Mouse (Mus musculus) adipose tissue, adult 10 weeks (tissue): ENCODE data around the gene Ly6g6d. TPM values are rescaled to one million over a fixed set of nuclear protein-coding genes. Genes with fewer than 3 reads are reported as not detected.

Source experiments
- polyA plus RNA-seq: library from polyadenylated mRNA; stranded (reverse); fragments of 350-450 nt; fragmentation: Illumina TruSeq; extraction: RNeasy Lipid Tissue Mini Kit (QIAGEN cat#74804); gene quantifications from one replicate; pipeline ENCODE4 v1.2.3, GENCODE M21; 2014; ENCODE audit warnings: low read depth, low replicate concordance

Gene Ly6g6d
- 14.6 TPM for polyA plus RNA-seq

DNA sequence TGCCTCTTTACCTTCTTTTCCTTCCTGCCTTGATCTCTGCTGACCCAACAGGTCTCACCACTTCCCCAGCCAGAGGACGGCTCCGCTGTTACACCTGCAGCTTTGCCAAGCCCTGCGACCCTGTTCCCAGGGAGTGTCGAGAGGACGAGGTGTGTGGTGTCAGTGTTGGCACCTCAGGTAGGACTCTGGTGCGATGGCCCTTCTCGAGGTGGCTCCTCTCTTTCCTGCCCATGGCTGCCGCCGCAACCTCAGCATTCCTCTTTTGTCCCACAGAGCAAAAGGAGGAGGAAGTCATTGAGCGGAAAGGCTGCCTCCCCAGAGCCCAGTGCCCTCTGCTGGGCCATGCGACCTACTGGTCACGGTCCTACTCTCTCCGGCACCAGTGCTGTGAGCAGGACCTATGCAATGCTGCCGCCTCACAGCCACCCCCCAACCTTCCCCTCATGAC lies at the start of gene Ly6g6d:
Gene Ly6g6d, minus strand, starts transcription at position 280 of the 448 bp plus-strand sequence.

DNA sequence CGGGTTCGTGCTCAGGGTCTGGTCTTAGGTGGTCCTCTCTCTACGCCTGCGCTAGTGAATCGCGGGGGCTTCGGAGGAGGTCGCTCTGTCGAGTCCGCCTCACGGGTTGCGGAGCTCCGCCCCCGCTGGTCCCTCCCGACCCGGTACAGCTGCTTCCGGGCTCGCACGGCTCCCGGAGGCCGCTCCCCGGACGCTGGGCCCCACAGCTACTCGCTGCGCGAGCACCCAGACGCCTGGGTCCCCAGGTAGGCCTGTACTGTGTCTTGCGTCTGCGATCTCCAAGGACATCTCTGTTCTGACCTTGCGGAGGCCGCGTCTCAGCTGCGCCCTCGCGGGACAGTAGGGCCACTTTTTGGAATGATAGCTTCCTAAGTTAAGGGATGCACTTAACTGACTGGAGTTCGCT lies 48.3 kb upstream of the Ly6g6d start, which contains the start of gene D17H6S53E:
Gene D17H6S53E, plus strand, starts transcription at position 168 of the 406 bp plus-strand sequence.

DNA sequence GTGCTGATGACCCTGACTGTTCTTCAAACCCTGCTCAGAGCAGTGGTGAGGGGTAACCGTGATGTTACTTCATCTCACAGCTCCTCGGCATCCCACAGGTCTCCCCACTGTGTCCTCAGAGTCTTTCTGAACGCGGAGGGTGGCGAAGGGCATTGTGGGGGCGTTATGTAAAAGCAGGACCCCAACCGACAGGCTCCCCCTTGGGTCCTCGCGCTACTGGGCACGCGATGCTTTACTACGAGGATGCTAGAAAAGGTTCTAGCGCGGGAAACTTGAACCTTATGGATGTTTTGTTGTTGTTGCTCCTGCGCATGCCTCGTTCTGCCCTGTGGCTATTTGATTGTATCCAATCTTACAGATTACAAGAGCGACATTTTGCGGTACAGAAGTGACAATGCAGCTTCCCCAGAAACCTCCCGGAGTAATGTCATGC lies 44.0 kb upstream of the Ly6g6d start, which contains the start of gene Csnk2b:
Gene Csnk2b, minus strand, starts transcription at position 183 of the 433 bp plus-strand sequence.

DNA sequence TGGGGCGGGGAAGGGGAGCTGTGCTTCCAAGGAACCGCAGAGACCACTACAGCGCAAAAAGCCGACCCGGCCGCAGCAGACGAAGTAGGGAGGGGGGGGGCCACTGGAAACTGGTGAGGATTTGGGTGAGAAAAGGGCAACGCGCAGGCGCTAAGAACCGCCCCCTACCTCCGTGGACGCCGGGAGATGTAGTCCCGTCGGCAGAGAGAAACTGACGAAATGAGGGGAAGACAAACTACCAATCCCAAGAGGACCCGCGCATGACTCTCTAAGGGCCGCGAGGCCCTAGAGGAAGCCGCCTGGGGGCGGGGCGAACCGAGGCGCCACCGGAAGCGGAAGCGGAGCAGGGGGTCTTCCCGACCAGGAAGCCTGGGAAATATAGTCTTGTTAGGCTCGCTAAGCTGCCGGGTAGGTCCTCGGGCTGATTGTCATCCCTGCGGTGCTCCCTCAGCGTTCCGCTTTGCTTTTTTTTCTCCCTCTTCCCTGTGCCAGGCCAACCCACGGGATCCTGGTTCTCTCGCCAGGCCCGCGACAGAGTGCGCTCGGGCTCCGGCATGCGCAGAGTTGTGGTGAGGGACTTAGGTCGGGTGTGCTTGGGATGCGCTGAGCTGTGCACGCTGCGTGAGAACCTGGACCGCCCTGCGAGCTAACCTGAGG lies 43.4 kb upstream of the Ly6g6d start, which contains the start of gene Gpank1:
Gene Gpank1, plus strand, starts transcription at position 313 of the 657 bp plus-strand sequence.

DNA sequence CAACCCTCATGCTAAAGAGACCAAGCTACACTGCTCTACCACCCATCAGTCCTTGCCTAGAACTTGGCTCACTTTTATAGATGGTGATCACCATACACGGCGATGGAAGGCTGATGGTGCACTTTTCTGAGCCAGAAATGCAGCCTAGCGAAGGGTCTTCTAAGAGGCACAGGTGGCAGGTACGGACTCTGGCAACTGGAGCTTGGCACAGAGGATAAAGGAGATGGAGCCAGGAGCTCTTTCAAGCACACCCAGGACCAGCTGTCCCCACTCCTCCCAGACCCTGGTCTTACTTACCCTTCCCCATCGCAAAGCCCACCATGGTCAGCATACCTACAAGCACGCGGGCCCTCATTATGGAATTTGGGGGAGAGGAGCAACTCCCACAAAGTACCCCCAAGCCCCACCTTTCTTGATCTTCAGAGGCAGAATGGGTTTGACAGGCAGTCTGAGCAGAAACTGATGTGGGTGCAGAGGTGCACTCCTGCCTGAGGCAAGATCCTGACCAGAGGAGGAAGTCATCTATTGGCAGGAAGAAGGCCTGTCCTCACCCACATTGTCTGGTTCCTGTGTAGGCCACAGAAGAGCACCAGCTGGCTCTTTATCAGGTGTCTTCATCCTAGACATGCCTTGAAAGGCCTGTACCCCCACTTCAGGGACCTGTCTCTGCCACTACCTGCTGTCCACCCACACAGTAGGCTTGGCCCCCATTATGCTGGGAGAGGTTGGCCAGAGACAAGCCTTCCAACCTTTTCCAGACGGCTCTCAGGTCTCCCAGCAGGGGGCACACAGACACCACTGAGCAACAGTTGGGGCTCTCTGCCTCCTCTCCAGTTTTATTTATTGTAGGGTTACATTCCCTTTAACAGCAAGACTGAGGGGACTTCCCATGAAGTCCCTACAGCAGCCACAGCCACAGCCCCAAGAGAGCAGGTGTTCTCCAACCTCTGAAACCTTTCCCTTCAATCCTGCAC lies 37.5 kb upstream of the Ly6g6d start, which contains the start of gene Ly6g5b:
Gene Ly6g5b, minus strand, starts transcription at position 383 of the 974 bp plus-strand sequence.

DNA sequence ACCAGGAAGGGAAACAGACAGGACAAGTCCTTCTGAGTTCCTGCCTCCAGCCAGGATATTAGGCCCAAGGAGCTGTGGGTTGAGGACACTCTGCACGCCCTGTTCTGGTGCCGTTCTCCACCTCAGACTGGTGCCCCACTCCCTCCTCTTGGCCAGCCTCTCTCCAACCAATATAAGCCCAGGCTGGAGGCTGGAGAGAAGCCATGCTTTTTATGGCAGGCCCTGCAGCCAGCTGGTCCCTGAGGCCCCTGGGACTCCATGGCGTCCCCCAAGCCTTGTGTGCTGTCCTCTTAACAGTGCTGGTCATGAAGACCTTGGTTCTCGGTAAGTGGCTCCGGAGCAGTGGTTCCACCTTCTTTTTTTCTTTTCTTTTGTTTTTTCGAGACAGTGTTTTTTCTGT lies 30.2 kb upstream of the Ly6g6d start, which contains the start of gene Ly6g5c:
Gene Ly6g5c, plus strand, starts transcription at position 183 of the 400 bp plus-strand sequence.

DNA sequence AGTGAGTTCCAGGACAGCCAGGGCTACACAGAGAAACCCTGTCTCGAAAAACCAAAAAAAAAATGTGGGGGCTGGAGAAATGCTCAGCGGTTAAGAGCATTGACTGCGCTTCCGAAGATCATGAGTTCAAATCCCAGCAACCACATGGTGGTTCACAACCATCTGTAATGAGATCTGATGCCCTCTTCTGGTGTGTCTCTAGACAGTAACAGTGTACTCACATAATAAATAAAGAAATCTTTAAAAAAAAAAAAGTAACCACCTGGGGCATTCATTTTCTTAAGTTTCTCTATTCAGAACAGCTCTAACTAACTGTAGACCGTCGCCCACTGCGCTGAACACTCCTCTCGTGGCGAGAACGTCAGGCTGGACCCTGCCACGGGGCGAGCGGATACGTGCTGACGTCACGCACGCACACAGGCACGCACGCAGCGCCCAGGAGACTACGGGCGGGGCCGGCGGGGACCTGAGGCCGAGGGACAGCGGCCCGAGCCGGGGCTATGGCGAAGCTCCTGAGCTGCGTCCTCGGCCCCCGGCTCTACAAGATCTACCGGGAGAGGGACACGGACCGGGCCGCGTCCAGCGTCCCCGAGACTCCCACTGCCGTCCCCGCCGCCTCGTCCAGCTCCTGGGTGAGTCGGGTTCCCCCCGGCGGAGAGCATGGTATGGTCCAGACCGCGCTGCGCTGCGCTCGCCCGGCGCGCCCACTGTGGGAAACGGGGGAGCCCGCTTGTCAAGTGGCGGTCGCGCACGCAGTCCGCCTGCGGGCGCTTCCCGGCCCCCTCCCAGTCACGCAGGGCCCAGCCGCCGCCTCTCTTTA lies 11.2 kb upstream of the Ly6g6d start, which contains the start of gene Abhd16a:
Gene Abhd16a, plus strand, starts transcription at position 439 of the 820 bp plus-strand sequence.

DNA sequence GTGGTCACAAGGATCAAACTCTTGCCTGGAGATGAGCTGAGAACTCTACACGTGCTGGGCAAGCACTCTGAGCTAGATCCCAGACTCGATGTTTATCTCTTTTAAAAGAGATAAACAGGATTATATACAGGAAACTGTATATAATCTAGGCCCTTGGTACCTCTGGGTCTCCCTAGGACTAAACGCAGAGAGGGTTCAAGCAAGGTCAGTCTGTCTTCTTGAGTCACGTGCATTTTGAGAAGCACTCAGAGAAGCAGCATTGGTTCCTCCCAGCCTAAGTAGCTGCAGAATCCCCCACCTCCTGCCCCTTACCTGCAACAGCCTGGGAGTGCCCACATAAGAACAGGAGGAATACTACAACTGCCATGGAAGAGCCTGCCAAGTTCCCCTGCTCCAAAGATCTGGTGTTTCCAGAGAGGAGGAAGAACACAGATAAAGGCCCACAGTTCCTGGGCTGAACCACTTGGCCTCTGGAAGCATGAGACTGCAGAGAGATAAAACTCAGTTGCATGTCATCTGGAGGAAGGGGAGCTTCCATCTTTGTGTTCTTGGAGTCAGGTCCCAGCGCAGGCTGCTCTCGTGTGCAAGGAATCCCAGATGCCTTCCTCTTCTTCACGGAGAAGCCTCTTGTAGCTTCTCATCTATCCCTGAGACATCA lies 7.5 kb upstream of the Ly6g6d start, which contains the start of gene Ly6g6f:
Gene Ly6g6f, minus strand, starts transcription at position 403 of the 658 bp plus-strand sequence.

DNA sequence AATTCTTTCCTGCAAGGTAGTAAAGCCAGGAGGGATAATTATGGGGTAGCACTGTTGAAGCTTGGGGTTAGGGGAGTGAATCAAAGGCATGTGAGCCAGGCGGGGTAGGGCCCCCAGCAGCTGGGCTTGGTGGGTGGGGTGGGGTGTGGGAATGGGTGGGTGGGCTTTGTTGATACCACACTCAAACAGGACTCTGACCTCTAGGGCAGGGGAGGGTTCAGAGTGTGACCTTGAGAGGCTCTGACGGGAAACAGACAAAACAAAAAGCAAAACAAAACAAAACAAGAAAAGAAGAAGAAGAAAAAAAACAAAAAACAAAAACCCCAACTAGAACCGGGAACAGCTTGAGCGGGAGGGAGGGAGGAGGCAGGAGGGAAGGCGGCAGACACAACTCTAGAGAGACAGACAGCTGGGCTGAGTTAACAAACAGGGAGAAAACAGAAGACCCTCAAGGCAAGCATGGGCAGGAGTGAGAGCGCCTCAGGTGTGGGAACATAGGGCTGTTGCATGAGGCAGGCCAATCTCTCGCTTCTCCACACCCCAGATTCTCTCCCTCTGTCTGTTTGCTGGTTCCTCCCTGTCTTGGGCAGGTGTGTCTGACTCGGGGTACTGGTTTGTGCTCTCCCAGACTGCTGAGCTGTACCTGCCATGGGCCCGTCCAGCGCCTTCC lies 1.2 kb downstream of the Ly6g6d start, which contains the start of gene Ly6g6e:
Gene Ly6g6e, plus strand, starts transcription at position 396 of the 670 bp plus-strand sequence.

DNA sequence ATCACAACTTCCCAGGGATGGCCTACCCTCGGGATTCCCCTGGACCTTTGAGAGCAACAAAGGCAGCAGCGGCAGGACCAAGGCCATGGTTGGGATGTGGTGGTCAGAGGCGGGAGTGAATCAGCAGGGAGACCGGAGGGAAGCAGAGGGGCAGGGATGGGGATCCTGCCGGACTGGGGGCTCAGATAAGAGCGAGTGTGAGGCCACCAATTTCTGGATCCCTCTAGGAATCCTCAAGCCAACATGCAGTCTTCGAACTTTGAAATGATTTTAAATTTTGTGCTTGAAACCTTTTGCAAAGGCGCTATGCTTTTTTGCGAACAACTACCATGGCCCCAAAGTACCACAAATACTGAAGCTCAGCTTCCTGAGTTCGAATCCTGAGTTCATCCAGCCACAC lies 11.8 kb downstream of the Ly6g6d start, which contains the start of gene Mpig6b:
Gene Mpig6b, minus strand, starts transcription at position 101 of the 400 bp plus-strand sequence.

DNA sequence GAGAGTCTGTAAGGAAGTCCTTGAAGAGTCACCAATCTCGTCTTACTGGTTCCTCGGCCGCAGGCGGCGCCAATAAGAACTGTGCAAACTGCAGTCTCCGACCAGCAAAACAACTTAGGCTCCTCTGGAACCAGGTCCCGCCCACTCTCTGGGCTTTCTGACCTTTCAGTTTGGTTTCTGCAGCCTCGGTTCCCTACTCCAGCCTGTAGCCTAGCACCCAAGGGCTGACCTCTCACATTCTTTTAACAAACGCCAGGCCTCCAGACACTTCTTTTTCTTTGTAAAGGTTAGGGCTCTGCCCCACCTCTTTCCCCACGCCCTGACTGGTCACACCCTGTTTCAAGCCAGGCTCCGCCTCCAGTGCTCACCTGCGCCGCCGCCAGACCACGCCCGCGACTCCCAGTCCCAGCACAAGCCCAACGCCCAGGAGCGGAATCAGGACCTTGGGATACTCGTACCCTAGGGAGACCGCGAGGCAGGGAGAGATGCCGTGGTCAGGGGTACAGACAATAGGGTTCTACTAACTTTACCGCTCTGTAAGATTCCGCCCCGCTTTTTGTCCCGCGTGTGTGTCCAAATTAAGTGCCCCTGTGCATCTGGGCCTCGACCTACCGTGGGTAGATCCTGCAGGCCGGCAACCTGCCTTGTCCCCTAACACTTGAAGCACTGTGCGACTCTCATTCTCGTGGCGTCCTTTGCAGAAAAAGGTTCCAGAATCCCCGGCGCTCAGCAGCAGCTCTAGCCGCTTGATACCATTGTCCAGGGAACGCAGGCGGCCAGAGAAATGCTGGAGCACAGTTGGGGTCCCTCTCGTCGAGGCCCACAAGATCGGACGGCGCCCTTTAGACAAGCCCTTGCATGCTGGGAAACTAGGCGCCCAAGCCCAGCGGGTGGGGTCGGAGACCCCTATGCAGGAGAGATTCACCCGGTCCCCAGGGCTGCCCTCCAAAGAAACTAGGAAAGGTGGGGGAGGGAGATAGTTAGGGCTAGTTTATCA lies 12.6 kb downstream of the Ly6g6d start, which contains the start of gene Ly6g6c:
Gene Ly6g6c, plus strand, starts transcription at position 438 of the 997 bp plus-strand sequence.

DNA sequence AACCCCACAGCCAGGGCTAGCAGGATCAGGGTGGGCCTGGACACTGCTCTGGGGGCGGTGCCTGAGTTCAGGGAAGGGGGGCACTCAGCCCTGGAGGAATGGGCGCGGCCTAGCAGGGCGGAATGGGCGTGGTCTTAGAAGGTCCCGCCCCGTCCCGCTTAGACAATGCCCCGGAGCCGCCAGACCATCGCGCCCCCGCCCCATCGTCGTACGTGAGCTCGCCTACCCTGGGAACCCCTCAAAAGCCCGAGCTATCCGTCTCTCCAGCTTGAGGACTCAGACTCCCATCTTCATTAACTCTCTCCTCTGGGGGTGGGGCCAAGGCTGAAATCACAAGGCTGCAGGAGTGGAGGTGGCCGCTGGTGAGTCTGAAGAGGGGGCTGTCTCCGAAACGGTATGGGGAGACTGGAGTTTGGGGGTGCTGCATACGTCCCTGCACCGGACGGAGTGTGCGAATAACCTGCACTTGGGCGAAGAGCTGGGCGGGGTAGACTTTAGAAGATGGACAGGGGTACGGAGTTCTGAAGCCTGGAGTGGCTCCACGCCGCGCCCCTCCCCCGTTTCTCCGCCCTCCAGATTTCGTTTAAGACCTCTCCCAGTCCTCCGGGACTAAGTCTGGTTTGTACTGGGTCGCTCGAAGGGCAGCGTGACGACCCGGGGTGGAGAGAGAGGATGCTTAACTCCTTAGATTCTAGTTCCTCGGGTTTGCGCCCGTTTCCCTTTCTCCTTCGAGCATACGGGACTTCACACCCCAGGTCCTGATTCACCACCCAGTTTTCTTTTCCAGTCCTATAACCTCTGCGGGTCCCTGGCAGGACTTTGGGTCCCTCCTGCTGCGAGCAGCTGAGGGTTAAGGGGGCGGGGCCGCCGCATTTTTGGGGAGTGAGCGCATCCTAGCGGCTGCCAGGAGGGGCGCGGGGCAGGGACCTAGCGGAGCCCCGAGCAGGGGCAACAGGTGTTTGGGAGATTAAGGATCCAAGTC lies 18.7 kb downstream of the Ly6g6d start, which contains the start of gene Ddah2:
Gene Ddah2, plus strand, starts transcription at position 125 of the 982 bp plus-strand sequence.

DNA sequence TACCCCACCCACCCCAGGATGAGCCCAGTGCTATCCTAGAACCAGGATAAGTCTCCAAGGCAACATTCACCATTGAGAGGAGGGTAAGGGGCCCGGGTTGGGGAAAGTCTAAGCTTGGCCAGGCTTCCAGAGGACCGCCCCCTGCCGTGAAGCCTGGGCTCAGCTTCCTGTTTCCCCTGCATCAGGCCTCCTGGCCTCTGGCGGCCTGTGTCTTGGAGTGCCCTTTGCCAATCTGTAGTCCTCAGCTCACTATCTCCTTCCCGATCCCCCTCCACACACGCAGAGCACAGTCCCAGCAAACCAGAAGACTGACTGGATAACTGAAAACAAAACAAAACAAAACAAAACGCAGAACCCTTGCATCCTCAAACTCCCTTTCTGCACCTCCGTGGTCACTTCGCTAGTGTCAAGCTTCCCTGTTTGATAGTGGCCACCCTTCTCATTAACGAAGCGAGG lies 28.3 kb downstream of the Ly6g6d start, which contains the start of gene Clic1:
Gene Clic1, plus strand, starts transcription at position 406 of the 456 bp plus-strand sequence.

DNA sequence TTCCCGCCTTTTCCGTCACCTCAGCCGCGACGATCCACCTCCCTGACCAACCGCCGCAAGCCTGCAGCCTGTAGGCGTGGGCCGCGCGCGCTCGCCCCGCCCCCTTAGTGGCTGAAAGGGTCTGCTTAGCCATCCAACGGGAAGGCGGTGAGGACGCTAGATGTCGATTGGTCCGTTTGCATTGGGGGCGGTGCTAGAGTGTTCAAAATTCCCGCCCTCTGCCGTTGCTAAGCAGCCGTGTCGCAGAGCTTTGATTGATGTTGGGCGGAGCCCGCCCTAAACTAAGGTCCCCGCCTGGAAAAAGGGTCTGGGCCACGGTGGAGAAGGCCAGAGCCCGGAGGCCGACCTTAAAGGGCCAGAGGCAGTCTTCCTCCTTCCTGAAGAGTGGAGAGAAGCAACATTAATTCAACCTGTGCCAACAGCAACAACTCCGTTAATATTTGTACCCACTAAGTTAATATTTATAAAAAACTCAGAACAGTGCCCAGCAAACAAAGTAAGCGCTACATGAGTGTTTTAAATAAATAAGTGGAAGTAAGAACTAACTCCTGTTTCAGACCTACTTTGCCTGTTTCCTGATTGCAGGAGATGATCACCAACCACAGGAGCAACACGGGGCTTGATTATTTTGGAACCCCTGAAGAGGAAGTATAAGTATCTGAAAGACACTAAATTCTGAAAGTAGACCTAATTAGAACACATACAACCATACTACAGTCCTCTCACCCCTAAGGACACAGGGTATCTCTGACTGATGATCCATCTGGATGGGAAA lies 31.0 kb downstream of the Ly6g6d start, which contains the start of gene Msh5:
Gene Msh5, minus strand, starts transcription at position 65 of the 775 bp plus-strand sequence.

DNA sequence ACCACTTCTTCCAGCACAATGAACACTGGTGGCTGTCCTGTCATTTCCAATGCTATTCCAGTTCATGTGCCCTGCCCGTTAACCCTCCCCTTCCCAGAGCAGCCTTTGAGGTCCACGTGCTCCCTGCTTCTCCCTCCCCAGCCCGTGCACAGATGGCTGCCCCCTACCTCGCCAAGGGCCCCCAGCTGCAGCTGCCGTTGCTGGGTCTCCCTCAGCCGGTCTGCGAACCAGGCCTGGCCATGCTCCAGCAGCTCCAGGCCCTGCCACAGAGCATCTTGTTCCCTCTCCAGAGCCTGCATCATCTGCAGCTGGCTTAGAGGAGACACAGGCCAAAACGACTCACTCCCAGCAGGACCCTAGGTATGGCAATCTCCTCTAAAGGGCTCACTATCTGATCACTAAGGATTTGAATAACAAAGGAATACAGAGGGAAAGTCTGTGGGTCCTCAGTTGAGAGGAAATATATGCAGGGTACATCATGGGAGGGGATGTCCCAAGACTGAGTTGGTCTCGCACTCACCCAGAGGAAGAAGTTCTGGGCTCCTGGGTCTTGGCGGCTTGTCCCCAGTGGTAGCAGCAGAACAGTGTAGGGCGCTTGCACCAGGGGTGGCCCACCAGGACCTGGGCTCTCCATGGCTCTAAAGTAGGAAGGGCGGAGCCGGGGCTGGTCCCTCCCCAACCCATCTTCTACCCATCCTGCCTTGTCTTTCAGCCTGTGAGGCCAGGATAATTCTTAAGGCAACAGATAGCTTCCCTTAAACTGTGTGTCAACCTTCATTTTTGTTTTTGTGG lies 50.4 kb downstream of the Ly6g6d start, which contains the start of gene Sapcd1:
Gene Sapcd1, minus strand, starts transcription at position 740 of the 792 bp plus-strand sequence.

